Mouse (Mus musculus): ENCODE data around the gene Ahnak. TPM values are rescaled to one million over a fixed set of nuclear protein-coding genes. Genes with fewer than 3 reads are reported as not detected.
"Not testable (repeated sequence)": the region's sequence is repeated elsewhere in the genome, so short reads cannot be mapped to it uniquely, and the experiment has no call there.

The Ahnak gene
- total RNA-seq, 2 experiments from 2014 or later, result 377 to 414 TPM

DNA sequence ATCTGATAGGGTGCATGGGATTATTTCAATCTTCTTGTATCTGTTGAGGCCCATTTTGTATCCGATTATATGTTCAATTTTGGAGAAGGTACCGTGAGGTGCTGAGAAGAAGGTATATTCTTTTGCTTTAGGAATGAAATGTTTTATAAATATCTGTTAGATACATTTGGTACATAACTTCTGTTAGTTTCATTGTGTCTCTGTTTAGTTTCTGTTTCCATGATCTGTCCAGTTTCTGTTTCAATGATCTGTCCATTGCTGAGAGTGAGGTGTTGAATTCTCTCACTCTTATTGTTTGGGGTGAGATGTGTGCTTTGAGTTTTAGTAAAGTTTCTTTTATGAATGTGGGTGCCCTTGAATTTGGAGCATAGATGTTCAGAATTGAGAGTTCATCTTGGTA is 134.9 kb downstream of the Ahnak start:
- not testable (repeated sequence) for DNase-seq (ENCODE audit: low spot score in 2 of 2)

Other genes with a start within 250 kb of the Ahnak start
- gene 1700092M07Rik, start 248.6 kb upstream of the Ahnak start, total RNA-seq (2021), result 1 to 10 TPM in 1 of 2 experiments, not detected in 1; 2.5 TPM
- 10 to 100 TPM; 59.1 to 60.5 TPM for gene Stx5a, start 247.9 kb upstream of the Ahnak start, total RNA-seq (2021)
- gene Nxf1, start 232.2 kb upstream of the Ahnak start, total RNA-seq (2021), result 10 to 100 TPM; 70.4 to 80.5 TPM
- 10 to 100 TPM; 71.4 to 85.6 TPM for gene Tmem223, start 218.3 kb upstream of the Ahnak start, total RNA-seq (2021)
- 10 to 100 TPM; 19.3 to 21.9 TPM for gene Tmem179b, start 214.8 kb upstream of the Ahnak start, total RNA-seq (2021)
- 10 to 100 TPM; 15.5 to 16.9 TPM for gene Taf6l, start 202.9 kb upstream of the Ahnak start, total RNA-seq (2021)
- gene Polr2g, start 190.7 kb upstream of the Ahnak start, total RNA-seq (2021), result 10 to 100 TPM; 61.0 to 65.4 TPM
- 1 to 10 TPM; 1.4 to 1.5 TPM for gene Zbtb3, start 186.7 kb upstream of the Ahnak start, total RNA-seq (2021)
- gene Ttc9c, start 170.0 kb upstream of the Ahnak start, total RNA-seq (2021), result 10 to 100 TPM; 19.9 to 22.9 TPM
- gene Hnrnpul2, start 169.3 kb upstream of the Ahnak start, total RNA-seq (2021), result 10 to 100 TPM; 61.3 to 71.0 TPM
- under 1 TPM in 1 of 2 experiments, not detected in 1; 0.67 TPM for gene AC129217.1, start 159.5 kb upstream of the Ahnak start, total RNA-seq (2021)
- gene Bscl2, start 151.8 kb upstream of the Ahnak start, total RNA-seq (2021), result 10 to 100 TPM; 22.1 to 24.2 TPM
- gene Gng3, start 150.1 kb upstream of the Ahnak start, total RNA-seq (2021), result under 1 TPM; 0.17 to 0.26 TPM
- gene Lrrn4cl, start 138.5 kb upstream of the Ahnak start, total RNA-seq (2021), result 10 to 100 TPM; 18.7 to 22.9 TPM
- 100 to 1,000 TPM; 149 to 158 TPM for gene Ubxn1, start 117.8 kb upstream of the Ahnak start, total RNA-seq (2021)
- gene Uqcc3, start 108.4 kb upstream of the Ahnak start, total RNA-seq (2021), result 10 to 100 TPM; 48.1 to 49.3 TPM
- 10 to 100 TPM in 1 of 2 experiments, 1 to 10 TPM in 1; 2.4 to 11.4 TPM for gene Lbhd1, start 105.6 kb upstream of the Ahnak start, total RNA-seq (2021)
- gene Gm49403, start 105.4 kb upstream of the Ahnak start, total RNA-seq (2021), result not detected
- 10 to 100 TPM; 30.0 to 30.9 TPM for gene 1810009A15Rik, start 100.4 kb upstream of the Ahnak start, total RNA-seq (2021)
- gene Gm49416, start 100.4 kb upstream of the Ahnak start, total RNA-seq (2021), result 1 to 10 TPM; 1.5 to 2.9 TPM
- gene Ints5, start 96.3 kb upstream of the Ahnak start, total RNA-seq (2021), result 10 to 100 TPM; 19.0 to 20.1 TPM
- gene Ganab, start 91.2 kb upstream of the Ahnak start, total RNA-seq (2021), result 10 to 100 TPM; 74.2 to 77.0 TPM
- 10 to 100 TPM; 29.6 to 31.6 TPM for gene B3gat3, start 68.9 kb upstream of the Ahnak start, total RNA-seq (2021)
- 1 to 10 TPM; 4.4 to 4.9 TPM for gene Rom1, start 59.9 kb upstream of the Ahnak start, total RNA-seq (2021)
- gene Eml3, start 59.7 kb upstream of the Ahnak start, total RNA-seq (2021), result 10 to 100 TPM; 24.3 to 26.7 TPM
- gene Mta2, start 47.4 kb upstream of the Ahnak start, total RNA-seq (2021), result 10 to 100 TPM; 61.1 to 69.8 TPM
- gene Tut1, start 35.4 kb upstream of the Ahnak start, total RNA-seq (2021), result 10 to 100 TPM; 12.7 to 14.9 TPM
- gene Eef1g, start 22.2 kb upstream of the Ahnak start, total RNA-seq (2021), result 100 to 1,000 TPM; 704 to 748 TPM
- gene Scgb1a1, start 98.7 kb downstream of the Ahnak start, total RNA-seq (2021), result 1 to 10 TPM; 1.7 to 5.3 TPM
- 10 to 100 TPM; 11.5 to 14.4 TPM for gene Asrgl1, start 146.4 kb downstream of the Ahnak start, total RNA-seq (2021)

Data from gastrocnemius, postnatal 4 days (tissue).